Comparison of ENCODE assay signal across 8 mouse cellular contexts in genomic region chr9:114752311-114752710, GRCm38 (mm10). TPM values are rescaled to one million over a fixed set of nuclear protein-coding genes. Genes with fewer than 3 reads are reported as not detected.
A peak's percentile ranks its signal among the peaks of the same experiment; 100 is the strongest.
DNase-seq lines count a peak whose midpoint lies in the region; ATAC-seq lines count a peak whose summit lies in the region.

No protein-coding gene starts in this region.

- peaks cover 6% of the 10 kb centered on the region for H3K36me3 ChIP-seq in heart, embryonic 11.5 days (ENCODE audit: control insufficient read depth, insufficient read depth, low read length)
- no peaks in the 10 kb centered on the region for H3K36me3 ChIP-seq in hindbrain, embryonic 11.5 days (ENCODE audit: control insufficient read depth, insufficient read depth, low read length)
- H3K36me3 ChIP-seq in midbrain, embryonic 11.5 days (ENCODE audit: control insufficient read depth, insufficient read depth, low read length) = no peaks in the 10 kb centered on the region

- intact Hi-C loops in heart, postnatal 25 days (cut with DNase I) = loop anchor here (5.0 kb wide), 3 partner anchors 45 to 205 kb away; no protein-coding TSS in a partner anchor

- ATAC-seq in heart, embryonic 11.5 days (replicated peaks; ENCODE audit: insufficient number of reproducible peaks, low FRiP score, low TSS enrichment) = no peak
- ATAC-seq in hindbrain, embryonic 11.5 days (ENCODE audit: low FRiP score) = peak; percentile 29; the same call in 1 of the 2 replicates
- no peak for ATAC-seq in midbrain, embryonic 11.5 days (ENCODE audit: low FRiP score)

- H3K27ac ChIP-seq in heart, embryonic 11.5 days (ENCODE audit: low read depth, low read length) = no peak overlapping the region
- no peak overlapping the region for H3K27ac ChIP-seq in hindbrain, embryonic 11.5 days (ENCODE audit: low read depth, low read length)
- H3K27ac ChIP-seq in midbrain, embryonic 11.5 days (ENCODE audit: low read depth, low read length) = no peak overlapping the region

- H3K27me3 ChIP-seq in heart, embryonic 11.5 days (ENCODE audit: control insufficient read depth, insufficient read depth, low read length) = no peaks in the 10 kb centered on the region
- no peaks in the 10 kb centered on the region for H3K27me3 ChIP-seq in hindbrain, embryonic 11.5 days (ENCODE audit: control insufficient read depth, insufficient read depth, low read length)
- H3K27me3 ChIP-seq in midbrain, embryonic 11.5 days (ENCODE audit: control insufficient read depth, insufficient read depth, low read length) = no peaks in the 10 kb centered on the region

- no peak overlapping the region for H3K4me3 ChIP-seq in heart, embryonic 11.5 days (ENCODE audit: low read depth, low read length)
- H3K4me3 ChIP-seq in hindbrain, embryonic 11.5 days (ENCODE audit: low read depth, low read length) = no peak overlapping the region
- H3K4me3 ChIP-seq in midbrain, embryonic 11.5 days (ENCODE audit: low read depth, low read length) = no peak overlapping the region

- H3K9me3 ChIP-seq in heart, embryonic 11.5 days (replicated peaks; ENCODE audit: control insufficient read depth, low read length) = no peaks in the 10 kb centered on the region
- H3K9me3 ChIP-seq in hindbrain, embryonic 11.5 days (ENCODE audit: control insufficient read depth, low read length) = no peaks in the 10 kb centered on the region
- H3K9me3 ChIP-seq in midbrain, embryonic 11.5 days (ENCODE audit: control insufficient read depth, low read length) = no peaks in the 10 kb centered on the region

- DNase-seq in heart, postnatal 25 days (ENCODE audit: low spot score) = no peak
- DNase-seq in CD4-positive, CD25-positive, alpha-beta regulatory T cell, adult 2 months (ENCODE audit: low read depth, low spot score) = peak; percentile 68
- DNase-seq in hindbrain, embryonic 11.5 days (ENCODE audit: low spot score) = no peak
- DNase-seq in midbrain, embryonic 11.5 days (ENCODE audit: low spot score, missing footprints) = no peak
- no peak for DNase-seq in embryo, embryonic 9.5 days (ENCODE audit: extremely low spot score)
- no peak for DNase-seq in layer of hippocampus, postnatal 10 days (ENCODE audit: low spot score in 2 of 2)
- no peak for DNase-seq in thymus, adult 18-20 months

- no peaks in the 10 kb centered on the region; the same call in 1 of the 2 replicates for H3K4me1 ChIP-seq in heart, embryonic 11.5 days (ENCODE audit: control insufficient read depth, insufficient read depth, low read length)
- H3K4me1 ChIP-seq in hindbrain, embryonic 11.5 days (replicated peaks; ENCODE audit: control insufficient read depth, insufficient read depth, low read length) = no peaks in the 10 kb centered on the region
- H3K4me1 ChIP-seq in midbrain, embryonic 11.5 days (ENCODE audit: control insufficient read depth, insufficient read depth, low read length) = 0 out of 2 replicates have a peak, but pooled peaks cover 3% of the 10 kb centered on the region

- H3K9ac ChIP-seq in heart, embryonic 11.5 days (ENCODE audit: low read depth, low read length) = no peak overlapping the region
- H3K9ac ChIP-seq in hindbrain, embryonic 11.5 days (ENCODE audit: low read depth, low read length) = no peak overlapping the region
- H3K9ac ChIP-seq in midbrain, embryonic 11.5 days (ENCODE audit: low read length) = no peak overlapping the region

- peak overlapping the region; percentile 89 for H3K4me2 ChIP-seq in heart, embryonic 11.5 days
- no peak overlapping the region; the same call in 1 of the 2 replicates for H3K4me2 ChIP-seq in hindbrain, embryonic 11.5 days (replicated peaks; ENCODE audit: low read depth, low read length)
- H3K4me2 ChIP-seq in midbrain, embryonic 11.5 days = peak overlapping the region; percentile 53; the same call in 1 of the 2 replicates

- 67% methylated on average over 9 of the region's 9 CpGs for WGBS in heart, embryonic 11.5 days (ENCODE audit: insufficient replicate concordance)
- 79% methylated on average over 9 of the region's 9 CpGs for WGBS in hindbrain, embryonic 11.5 days
- WGBS in midbrain, embryonic 11.5 days = 73% methylated on average over 9 of the region's 9 CpGs

RNA-seq across cellular contexts. Expression of gene Cmtm6, which starts 21.4 kb away (rescaled TPM):
- polyA plus RNA-seq in heart, embryonic 11.5 days (2014; fragmentation: Nextera tagmentation; extraction: Ambion mirVana) = 35.6 and 39.5 TPM in 2 replicates
- 10 to 100 TPM; 23.4 to 27.2 TPM for total RNA-seq in heart, postnatal 25 days (2021)
- 22.7 and 26.6 TPM in 2 replicates for polyA plus RNA-seq in hindbrain, embryonic 11.5 days (2014; fragmentation: Nextera tagmentation; extraction: Ambion mirVana)
- polyA plus RNA-seq in midbrain, embryonic 11.5 days (2014; fragmentation: Nextera tagmentation; extraction: Ambion mirVana) = 26.0 and 26.1 TPM in 2 replicates
- total RNA-seq in layer of hippocampus, postnatal 10 days (2021) = 10 to 100 TPM; 26.3 to 30.5 TPM

RNA-seq across cellular contexts. Expression of gene Cmtm7, which starts 29.3 kb away (rescaled TPM):
- 105 and 121 TPM in 2 replicates for polyA plus RNA-seq in heart, embryonic 11.5 days (2014; fragmentation: Nextera tagmentation; extraction: Ambion mirVana)
- total RNA-seq in heart, postnatal 25 days (2021) = 10 to 100 TPM; 14.0 to 14.1 TPM
- polyA plus RNA-seq in hindbrain, embryonic 11.5 days (2014; fragmentation: Nextera tagmentation; extraction: Ambion mirVana) = 66.1 and 77.8 TPM in 2 replicates
- polyA plus RNA-seq in midbrain, embryonic 11.5 days (2014; fragmentation: Nextera tagmentation; extraction: Ambion mirVana) = 51.5 and 60.0 TPM in 2 replicates
- total RNA-seq in layer of hippocampus, postnatal 10 days (2021) = 1 to 10 TPM; 5.4 to 6.5 TPM
